Mouse (Mus musculus) thymus, postnatal 0 days (tissue): ENCODE results near the gene Wnt5b. TPM values are rescaled to one million over a fixed set of nuclear protein-coding genes. Genes with fewer than 3 reads are reported as not detected.

Experiments
- DNase-seq: peaks from one replicate; pipeline ENCODE4 v3.0.0-alpha.2; 2015; ENCODE audit warnings: low spot score
- polyA plus RNA-seq: library from polyadenylated mRNA; unstranded; fragments of >200 nt; fragmentation: Nextera tagmentation; extraction: Ambion mirVana; gene quantifications from 2 replicates; pipeline ENCODE4 v1.2.1, GENCODE M21; 2015

The Wnt5b gene
- polyA plus RNA-seq, 1 experiment from 2014 or later = 4.6 TPM

DNA sequence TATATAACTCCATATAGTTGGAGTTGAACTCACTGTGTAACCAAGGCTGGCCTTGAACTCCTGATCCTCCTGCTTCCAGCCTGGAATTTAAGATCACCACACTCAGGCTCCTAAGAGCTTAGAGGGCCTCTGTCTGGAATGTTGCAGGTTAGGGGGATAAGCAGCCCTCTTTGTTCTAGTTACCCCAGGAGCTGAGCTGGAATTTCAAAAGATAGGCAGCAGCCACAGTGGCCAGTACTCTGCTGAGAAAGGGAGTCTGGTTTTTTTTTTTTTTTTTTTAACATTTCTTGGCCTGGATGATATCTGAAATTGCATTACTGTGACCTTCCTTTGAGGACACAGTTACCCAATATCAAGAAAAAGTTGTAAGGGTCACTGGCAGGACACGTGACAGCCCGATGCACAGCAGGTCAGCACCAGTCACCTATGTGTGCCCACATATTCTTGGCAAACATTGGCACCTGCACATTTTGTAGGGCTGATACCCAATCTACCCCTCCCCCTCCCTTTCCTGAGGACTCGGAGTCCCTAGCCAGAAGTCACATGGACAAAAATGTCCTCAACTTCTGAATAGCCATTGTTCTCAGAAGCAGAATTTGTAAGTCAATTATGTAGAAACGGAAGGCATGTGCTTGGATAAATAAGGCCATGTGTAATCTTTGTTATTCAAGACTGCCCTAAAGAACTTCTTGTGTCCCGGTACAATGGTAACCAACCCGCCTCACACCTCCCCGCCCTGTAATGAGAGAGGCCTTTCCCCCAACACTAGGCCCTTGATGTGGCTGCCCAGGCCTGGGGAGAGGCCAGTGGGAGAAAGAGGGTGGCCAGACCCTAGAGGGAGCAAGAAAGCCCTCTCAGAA, 125.5 kb downstream of the Wnt5b start:
- DNase-seq = no peak

DNA sequence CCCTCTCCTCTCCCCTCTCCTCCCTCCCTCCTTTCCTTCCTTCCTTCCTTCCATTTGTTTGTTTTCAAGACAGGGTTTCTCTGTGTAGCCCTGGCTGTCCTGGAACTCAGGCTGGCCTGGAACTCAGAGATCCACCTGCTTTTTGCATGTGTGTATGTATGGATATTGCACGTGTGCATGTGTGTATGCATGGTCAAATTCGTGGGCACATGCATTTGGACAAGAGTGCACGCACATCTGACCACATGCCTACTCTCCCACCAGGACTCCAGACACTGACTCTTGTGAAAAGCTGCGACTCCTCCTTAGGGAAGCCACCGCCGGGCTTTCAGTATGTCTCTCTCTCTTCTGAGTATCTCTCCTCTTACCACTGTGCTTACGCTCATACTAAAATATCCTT, 126.3 kb downstream of the Wnt5b start:
- no peak for DNase-seq

DNA sequence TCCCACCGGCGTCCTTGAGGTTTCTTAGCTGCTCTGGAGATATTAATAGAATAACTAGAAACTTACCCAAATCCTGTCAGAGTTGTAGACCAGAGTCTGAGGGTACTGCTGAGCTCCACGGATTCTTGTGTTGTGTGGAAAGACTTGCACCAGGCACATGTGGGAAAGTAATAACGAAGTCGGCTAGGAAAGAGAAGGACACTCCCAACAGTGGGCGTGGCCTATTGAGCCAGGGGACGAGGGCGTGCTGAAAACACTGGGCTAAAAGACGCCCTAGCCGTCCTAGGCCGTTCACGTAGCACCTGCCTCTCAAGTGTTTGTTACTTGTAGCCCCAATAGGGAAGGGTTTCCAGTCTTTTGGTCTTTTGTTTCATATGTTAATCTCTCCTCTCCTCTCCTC, 126.8 kb downstream of the Wnt5b start, which contains the start of gene Adipor2:
TSS of gene Adipor2 (minus strand) at position 351 of the 400 bp plus-strand sequence.
- DNase-seq = peak; percentile 25

DNA sequence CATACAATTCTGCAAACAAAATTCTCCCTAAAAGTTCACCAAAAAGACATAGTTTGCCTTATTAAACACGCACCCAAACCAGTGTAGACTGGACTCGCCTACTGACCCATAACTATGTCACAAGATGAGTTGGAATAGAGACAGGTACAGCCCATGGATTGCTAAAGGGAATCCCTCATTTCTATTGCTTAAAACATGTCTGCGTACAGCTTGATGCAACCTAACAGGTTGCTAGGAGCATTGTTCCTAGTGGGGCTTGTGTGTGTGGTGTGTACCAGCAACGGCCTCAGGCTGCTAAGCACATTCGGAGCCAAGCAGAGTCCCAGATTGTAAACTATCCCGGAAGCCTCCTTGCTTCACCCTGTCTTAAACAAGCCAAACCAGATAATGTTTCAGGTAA, 127.5 kb downstream of the Wnt5b start:
- DNase-seq = no peak

DNA sequence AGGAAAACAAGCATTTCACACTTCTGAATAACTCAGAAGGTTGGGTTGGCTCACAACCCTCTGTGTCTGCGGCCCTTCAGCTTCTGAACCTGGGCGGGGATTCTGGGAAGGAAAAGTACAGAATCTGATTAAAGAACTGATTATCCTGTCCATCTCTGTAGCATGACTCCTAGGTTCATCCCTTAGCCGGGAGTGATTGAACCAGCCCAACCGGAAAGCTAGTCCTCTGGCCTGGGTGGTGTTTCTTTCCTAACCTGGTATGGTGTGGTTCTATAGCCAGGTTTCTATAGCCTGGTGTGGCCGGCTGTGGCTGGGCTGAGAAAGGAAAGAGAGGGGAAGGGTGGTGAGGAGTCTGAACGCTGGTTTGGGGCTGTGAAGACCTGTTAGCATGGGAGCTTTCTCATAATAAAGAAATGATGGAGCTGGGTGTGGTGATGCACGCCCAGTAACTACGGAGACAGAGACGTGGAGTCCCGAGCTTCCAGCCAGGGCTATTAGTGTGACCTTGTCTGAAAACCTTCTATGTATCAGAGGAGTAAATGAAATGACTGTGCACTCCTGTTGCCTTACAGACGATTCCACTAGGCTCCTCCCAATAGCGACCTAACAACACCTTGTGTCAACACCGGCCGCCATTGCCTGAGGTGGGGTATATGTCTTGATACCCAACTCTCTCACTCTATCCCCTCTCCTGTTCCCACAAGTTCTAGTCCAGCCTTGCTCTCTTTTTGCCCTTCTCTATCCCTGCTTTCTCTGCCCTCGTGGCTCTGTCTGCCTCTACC, 129.7 kb downstream of the Wnt5b start:
- no peak for DNase-seq

DNA sequence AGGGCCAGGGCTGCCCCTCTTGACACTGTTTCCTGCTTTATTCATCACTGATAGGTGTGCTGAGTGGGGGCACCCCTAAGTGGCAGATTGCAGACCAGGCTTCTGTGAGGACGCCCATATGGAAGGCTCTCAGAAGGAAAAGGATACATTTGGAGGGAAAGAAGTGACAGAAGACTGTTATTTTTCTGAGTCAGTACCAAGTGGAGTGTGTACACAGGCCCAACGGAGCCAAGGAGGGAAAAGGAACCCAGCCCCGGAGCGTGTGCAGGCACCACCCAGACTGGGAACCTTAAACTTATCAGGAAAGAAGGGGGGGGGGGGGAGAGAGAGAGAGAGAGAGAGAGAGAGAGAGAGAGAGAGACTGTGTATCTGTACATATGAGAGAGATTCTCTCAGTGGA, 131.6 kb downstream of the Wnt5b start:
- no peak for DNase-seq

DNA sequence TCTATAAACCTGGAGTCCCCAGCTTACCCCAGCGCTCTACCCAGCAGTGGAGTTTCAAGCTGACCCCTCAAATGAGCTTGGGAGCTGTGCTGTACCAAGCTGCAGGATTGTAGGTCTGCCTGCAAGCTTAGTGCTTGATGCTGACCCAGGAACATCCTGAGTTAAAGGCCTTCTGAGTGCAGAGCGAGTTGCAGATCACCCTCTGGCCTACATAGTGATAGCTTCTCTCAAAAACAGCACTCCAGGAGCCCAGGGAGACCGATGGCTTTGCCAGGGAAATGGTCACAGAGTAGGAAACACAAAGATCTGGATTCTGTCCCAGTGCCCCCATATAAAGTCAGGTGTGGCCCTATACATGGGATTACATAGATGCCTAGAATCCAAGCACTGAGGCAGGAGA, 132.6 kb downstream of the Wnt5b start:
- no peak for DNase-seq

DNA sequence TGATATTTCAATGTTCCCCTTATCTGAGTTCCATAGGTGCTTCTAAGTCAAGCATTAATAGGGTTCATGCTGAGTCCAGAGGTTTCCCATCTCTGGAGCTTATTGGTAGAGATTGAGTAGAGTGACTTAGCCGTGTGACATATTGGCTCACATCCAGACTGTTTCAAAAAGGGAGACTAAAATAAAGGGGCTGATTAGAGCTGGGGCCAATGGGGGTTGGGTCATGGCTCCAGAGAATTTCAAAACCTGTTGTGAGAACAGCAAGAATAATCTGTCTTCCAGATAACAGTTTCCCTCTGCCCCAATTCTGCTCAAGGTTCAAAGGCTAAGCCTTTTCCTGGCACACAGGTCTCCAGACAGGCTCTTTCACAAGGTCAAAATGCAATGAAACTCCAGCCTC, 134.4 kb downstream of the Wnt5b start:
- no peak for DNase-seq

DNA sequence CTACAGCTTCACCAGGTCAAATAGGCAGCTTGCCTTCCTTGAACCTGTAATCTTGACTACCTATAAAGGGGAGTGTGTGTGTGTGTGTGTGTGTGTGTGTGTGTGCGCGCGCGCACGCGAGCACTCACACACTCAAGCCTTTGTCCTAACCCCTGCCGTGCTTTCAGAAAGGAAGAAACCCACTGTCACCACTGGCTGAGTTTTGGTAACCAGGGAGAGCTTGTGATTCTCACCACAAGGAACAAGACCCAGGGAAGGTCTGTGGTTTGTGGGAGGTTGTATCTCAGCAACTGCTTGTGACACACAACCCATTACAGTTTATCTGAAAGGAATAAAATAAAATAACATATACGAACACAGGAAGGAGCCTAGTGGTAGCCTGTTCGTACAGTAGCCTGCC, 135.6 kb downstream of the Wnt5b start:
- peak; percentile 35 for DNase-seq

DNA sequence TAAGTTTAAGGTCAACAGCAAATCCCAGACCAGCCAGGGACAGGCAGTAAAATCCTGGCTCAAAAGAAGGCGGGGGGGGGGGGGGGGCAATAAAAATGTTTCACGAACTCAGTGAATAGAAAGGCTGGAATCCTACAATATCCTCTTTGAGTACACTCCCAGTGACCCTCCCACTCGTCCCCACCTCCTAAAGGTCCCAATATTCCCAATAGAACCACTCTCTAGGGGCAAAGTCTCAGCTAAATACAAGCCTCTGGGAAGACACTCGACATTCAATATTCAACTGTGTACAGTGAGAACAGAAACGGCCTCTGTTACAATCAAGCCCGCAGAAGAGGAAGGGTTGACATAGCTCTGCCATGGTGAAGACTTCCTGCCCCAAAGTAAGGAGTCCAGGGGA, 136.3 kb downstream of the Wnt5b start:
- no peak for DNase-seq

DNA sequence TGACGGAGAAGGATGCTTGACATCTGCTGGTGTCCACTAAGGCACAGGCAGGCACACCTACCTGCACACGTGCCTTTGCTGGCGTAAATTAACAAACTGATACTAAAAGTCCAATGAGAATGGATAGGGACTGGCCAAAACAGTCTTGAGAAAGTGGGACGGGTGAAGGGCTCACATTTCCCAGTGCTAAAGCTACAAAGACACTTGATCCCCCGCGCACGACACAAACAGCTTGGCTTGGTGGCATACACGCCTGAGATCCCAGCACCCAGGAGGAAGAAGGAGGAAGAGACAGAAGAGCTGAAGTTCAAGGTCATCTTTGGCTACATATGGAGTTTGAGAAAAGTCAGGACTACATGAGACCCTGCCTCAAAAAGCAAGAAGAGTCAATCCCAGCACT, 137.6 kb downstream of the Wnt5b start:
- DNase-seq = no peak

DNA sequence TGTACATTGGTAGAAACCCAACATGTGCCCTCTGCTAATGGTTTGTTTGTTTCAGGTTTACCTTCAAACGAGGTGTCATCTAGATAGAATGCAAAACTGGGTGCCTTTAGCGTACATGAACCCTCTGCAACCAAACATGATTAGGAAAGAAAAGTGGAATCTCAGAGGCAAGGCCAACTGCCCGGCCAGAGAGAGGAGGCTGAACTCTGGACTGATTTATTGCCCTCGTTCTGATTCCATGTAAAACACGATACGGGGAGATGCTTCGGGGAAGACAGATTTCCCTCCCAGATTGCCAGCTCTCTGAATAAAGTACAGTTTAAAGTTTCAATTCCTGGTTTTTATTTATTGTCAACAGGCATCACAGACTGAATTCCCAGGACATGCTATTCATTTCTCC, 138.8 kb downstream of the Wnt5b start:
- no peak for DNase-seq

DNA sequence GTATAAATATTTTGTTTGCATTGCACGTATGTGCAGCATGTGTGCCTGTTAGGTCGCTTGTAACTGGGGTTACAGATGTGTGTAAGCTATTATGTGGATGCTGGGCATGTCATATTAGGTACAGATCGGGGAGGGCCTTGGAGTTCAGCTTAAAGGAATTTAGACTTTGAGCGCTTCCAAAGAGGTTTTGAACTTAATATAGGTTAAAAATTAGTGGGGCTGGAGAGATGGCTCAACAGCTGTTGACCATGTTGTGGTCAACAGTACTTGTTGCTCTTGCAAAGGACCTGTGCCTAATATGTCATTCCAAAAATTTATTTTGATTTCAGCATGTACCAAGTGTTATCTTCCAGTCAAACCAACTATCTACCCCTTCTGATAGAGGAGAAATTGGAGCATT, 139.3 kb downstream of the Wnt5b start:
- no peak for DNase-seq

DNA sequence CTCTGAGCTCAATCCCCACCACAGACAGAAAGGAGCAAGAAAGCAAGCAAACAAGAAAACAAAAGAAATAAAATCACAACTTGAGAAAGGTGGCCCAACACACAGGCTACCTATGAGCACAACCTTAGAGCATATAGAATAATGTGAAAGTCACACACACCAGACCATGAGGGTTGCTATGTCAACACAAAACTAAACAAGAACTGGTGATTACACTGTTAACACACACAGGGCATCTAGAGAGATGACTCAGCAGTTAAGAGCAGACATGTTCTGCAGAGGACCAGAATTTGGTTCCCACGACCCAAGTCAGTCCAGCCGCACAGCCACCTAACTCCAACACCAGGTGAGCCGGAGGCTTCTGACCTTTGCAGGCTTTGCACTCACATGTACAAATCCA, 141.2 kb downstream of the Wnt5b start:
- no peak for DNase-seq

DNA sequence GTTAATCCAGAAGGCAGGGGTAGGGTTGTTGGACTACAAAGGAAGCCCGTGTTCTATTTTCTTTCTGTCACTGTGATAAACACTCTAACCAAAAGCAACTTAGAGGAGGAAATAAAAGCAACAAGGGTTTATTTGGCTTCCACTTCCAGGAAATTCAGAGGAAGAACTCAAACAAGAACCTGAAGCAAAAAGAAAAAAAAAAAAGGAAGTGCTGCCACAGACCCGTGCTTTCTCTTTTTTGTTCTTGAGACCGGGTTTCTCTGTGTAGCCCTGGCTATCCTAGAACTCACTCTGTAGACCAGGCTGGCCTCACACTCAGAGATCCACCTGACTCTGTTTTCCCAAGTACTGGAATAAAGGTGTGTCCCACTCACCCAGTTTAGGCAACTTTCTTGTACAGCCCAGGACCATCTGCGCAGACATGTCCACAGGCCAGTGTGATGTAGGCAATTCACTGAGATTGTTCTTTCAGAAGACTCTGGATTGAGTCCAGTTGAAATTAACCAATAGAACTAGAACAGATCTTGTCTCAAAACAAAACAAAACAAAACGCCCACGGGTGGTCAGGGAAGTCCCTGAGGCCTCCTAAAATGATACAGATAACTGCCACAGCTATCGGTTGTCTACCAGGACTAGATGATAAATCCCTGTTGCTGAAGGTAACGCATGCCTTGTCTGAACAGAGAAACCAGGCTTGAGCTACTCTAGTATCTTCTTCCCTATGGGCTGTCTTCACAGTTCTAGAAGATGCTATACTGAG, 142.4 kb downstream of the Wnt5b start:
- no peak for DNase-seq

DNA sequence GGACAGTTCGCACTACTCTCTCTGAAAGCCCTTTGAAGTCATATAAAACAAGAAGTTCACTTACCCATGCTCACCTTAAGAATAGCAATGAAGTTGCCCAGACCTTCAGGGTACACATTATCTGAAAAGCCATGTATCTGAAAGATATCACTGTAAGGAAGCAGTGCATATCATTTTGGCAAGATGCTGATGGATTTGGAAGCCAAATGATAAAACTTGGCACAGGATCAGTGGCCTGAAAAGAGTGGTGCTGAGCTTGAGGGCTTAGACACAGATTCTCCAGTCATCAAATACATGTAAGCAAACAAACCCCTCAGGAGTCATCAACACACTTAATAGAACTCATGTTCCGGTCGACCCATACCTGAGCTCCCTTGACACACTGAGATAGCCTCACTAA, 143.5 kb downstream of the Wnt5b start:
- no peak for DNase-seq

DNA sequence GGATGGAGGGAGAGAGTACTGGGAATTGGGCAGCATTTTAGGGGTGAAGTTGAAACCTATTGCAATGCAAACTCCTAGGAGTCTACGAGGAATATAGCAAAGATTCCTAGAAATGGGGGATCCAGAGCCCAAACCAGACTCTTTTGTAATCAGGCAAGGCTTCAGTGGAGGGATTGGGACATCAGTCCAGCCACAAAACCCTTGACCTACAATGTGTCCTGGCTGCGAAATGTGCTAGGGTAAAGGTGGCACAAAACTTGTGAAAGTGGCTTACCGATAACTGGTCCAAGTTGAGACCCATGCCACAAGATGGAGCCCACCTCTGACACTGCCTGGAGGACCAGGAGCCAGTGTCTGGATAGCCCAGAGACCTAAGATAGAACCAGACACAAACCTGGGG, 144.8 kb downstream of the Wnt5b start:
- no peak for DNase-seq

DNA sequence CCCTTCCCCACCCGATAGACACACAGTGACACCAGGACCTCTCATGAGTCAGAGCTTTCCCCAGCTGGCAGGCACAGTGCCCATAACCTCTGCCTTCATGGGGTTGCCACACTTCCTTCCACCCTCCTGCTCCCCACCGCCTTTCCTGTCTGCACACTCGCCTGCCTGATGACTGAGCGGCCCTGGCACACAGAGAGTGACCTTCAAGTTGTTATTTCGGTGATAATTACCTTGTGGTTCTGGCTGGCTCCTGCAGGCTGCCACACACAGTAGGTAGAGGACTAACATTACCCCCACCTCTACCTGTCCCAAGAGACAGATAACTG, 147.9 kb downstream of the Wnt5b start:
- DNase-seq = peak; percentile 66

DNA sequence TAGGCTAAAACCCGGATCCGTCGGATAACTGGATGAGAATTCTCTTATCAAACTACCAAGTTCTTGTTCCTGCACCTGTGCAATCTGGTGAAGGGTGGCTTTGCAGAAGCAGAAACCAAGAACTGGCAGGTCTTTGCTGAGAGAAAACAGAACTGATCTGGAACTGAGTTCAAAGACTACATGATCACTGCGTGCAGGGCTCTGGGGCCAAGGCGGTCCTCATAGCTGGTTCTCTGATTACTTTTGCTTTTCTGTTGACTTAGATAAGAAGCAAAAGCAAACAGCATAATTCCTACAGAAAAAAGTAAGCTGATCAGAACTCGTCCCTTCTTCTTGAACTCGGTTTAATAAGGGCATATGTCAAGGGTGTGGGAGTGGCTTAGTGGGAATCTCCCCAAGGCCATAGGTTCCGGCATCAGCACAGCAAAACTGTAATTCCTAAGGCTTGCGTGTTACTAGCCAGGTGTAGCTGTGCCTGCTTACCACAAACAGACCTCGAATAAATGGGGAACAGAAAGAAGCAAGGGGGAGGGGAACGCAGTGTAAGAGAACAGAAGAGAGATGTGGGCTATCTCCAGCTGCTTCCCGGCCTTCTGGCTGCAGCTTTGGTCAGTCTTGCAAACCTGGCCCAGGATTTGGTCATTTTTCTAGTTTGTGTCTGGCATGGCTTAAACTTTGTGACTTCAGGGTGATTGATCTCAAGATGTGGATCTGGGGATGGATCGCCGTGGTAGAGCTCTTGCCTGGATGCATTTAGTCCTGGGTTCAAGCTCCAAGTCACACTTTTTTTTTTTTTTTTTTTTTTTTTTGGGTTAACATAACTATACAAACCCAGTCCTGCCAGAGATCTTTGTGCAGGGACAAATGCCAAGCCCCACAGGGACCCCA, 148.5 kb downstream of the Wnt5b start:
- peak; percentile 57 for DNase-seq

DNA sequence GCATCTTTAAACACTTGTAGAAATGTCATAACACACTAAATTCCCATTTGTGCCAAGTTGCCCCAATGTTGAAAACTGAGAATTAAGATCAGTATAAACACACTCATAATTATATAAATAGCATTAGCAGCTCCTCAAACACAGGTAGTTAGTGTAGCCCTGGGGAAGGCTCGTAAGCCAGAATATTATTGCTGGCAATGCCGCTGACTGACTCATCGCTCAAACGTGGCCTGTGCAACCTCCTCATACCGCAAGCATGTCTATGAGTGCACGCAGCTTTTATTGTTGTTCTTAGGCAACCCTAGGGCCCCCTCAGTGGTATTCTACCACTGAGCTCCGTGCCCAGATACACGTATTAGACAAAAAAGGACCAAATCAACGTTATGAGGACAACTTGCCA, 151.3 kb downstream of the Wnt5b start:
- no peak for DNase-seq

DNA sequence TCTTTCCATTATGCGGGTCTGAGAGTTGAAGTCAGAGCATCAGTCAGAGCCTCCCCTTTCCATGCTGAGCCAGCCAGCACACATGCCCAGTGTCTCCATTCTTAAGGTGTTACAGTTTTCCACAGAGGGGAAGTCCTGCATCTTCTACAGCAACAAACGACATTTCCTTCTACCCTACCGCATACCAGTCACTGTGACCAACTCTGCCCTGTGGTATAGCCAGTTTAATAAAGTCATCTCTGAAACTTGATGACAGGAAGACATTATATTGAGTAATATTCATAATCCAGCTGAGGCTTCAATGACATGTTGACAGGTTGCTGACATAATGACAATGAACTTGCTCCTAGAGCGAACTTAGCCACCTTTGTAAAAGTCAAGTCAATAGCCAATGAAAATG, 153.4 kb downstream of the Wnt5b start:
- no peak for DNase-seq
